Mouse (Mus musculus) spleen, adult 2 months (tissue): ENCODE measurements around the gene Cat.

Experiments
- CTCF ChIP-seq: fragments of 200-500 bp; IDR thresholded peaks from 2 replicates; pipeline ENCODE4 v1.5.1; 2011; ENCODE audit warnings: mild to moderate bottlenecking, inconsistent platforms; ENCODE audit not compliant: insufficient read depth, insufficient read length, insufficient replicate concordance; ENCODE audit errors: extremely low read depth
- POLR2A ChIP-seq: fragments of 200-500 bp; IDR thresholded peaks from 2 replicates; pipeline ENCODE4 v1.6.1; 2011; ENCODE audit warnings: low read depth, low read length, inconsistent platforms

GRCm38 (mm10) chr2:103505956-103506355 is 21.0 kb upstream of the Cat start:
- TF ChIP-seq CTCF (no peak), POLR2A (no peak)
